Mouse (Mus musculus): Measurements from ENCODE around the gene Slc8a3. TPM values are rescaled to one million over a fixed set of nuclear protein-coding genes. Genes with fewer than 3 reads are reported as not detected.

Gene Slc8a3
- polyA plus RNA-seq, 1 experiment from 2014 or later = 0.84 TPM

DNA sequence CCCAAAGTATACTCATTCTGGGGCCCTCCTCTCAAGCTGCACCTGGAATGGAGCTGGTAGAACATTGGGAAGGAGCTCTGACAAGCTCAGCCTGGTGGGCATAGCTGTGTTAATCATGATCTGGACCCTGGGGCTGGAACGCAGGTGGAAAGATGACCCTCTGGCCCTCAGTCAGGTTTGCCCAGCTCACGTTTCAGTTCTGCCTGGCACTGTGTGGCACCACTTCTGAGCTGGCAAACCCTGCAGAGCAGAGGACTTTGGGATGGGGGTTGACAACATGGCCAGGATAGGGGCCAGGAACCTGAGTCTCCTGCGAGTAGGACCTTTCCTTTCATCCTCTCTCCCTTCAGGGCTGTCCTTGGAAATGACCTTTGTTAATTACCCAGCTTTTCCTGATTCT lies 146.3 kb downstream of the Slc8a3 start:
- 78% methylated on average over 3 of the region's 3 CpGs for WGBS

DNA sequence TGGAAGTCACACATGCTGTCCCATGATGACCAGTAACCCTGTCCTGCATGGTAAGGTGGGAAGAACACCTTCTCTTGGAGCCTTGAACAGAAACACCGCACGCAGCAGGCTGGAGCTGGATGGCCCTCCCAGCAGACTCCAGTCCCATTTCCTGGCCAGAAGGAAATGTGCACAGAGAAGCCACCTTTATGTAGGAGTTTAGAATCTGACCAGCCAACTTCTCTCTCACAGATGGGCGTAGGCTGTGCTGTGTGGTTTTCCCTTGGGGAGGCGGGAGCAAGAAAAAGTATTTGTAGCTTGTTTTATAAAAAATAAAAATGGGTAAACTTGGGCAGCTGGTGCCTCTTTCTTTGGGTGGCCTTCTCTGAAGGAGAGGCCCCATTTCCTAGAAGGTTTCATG lies 146.9 kb downstream of the Slc8a3 start:
- DNase-seq (ENCODE audit: low spot score) (no peak), ATAC-seq (ENCODE audit: insufficient number of reproducible peaks, low FRiP score, low TSS enrichment, low read depth) (no peak)
- H3K9me3 ChIP-seq (ENCODE audit: control insufficient read depth, low read length) = no peaks in the 10 kb centered on the region
- H3K27ac ChIP-seq (replicated peaks; ENCODE audit: low read depth, low read length) = no peak overlapping the region
- H3K36me3 ChIP-seq (ENCODE audit: control insufficient read depth, insufficient read depth, low read length) = no peaks in the 10 kb centered on the region
- 90% methylated on average over 4 of the region's 4 CpGs for WGBS
- no peaks in the 10 kb centered on the region for H3K27me3 ChIP-seq (ENCODE audit: control insufficient read depth, insufficient read depth, low read length)
- no peak overlapping the region for H3K4me2 ChIP-seq (ENCODE audit: low read depth, severe bottlenecking)
- no peaks in the 10 kb centered on the region for H3K4me1 ChIP-seq (ENCODE audit: control insufficient read depth, insufficient read depth, low read length)
- H3K4me3 ChIP-seq (ENCODE audit: low read depth, low read length) = no peak overlapping the region
- no peak overlapping the region for H3K9ac ChIP-seq (ENCODE audit: low read length)

More for the DNA sequence above, 146.3 kb downstream of the Slc8a3 start:
- no peaks in the 10 kb centered on the region for H3K4me1 ChIP-seq (ENCODE audit: control insufficient read depth, insufficient read depth, low read length)
- H3K36me3 ChIP-seq (ENCODE audit: control insufficient read depth, insufficient read depth, low read length) = no peaks in the 10 kb centered on the region
- no peak overlapping the region for H3K9ac ChIP-seq (ENCODE audit: low read length)
- no peaks in the 10 kb centered on the region for H3K9me3 ChIP-seq (ENCODE audit: control insufficient read depth, low read length)
- H3K27ac ChIP-seq (replicated peaks; ENCODE audit: low read depth, low read length) = no peak overlapping the region
- no peaks in the 10 kb centered on the region for H3K27me3 ChIP-seq (ENCODE audit: control insufficient read depth, insufficient read depth, low read length)
- no peak for DNase-seq (ENCODE audit: low spot score)
- ATAC-seq (ENCODE audit: insufficient number of reproducible peaks, low FRiP score, low TSS enrichment, low read depth) = no peak
- H3K4me3 ChIP-seq (ENCODE audit: low read depth, low read length) = no peak overlapping the region
- H3K4me2 ChIP-seq (ENCODE audit: low read depth, severe bottlenecking) = no peak overlapping the region

DNA sequence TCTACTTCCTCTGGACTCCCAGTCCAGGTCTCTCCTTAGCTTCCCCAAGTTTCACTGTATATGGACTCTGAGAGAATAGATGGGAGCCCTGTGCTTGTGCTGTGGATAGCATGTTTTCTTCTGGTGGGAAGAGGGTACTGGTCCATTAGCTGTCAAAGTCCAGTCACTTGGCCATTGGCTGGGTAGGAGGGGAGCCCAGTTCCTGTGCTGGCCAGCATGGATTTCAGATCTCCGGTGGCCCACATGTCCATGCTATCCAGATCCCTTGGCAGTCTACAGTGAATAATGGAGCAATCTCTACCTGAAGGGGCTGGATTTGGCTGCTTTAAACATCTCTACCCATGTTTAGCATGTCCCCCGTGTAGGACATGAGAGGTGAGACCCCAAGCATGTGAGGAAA lies 148.0 kb downstream of the Slc8a3 start:
- H3K4me2 ChIP-seq (ENCODE audit: low read depth, severe bottlenecking) = no peak overlapping the region
- ATAC-seq (ENCODE audit: insufficient number of reproducible peaks, low FRiP score, low TSS enrichment, low read depth) (no peak), DNase-seq (ENCODE audit: low spot score) (no peak)
- no peak overlapping the region for H3K4me3 ChIP-seq (ENCODE audit: low read depth, low read length)
- H3K4me1 ChIP-seq (ENCODE audit: control insufficient read depth, insufficient read depth, low read length) = no peaks in the 10 kb centered on the region
- H3K27me3 ChIP-seq (ENCODE audit: control insufficient read depth, insufficient read depth, low read length) = no peaks in the 10 kb centered on the region
- 95% methylated on average over 2 of the region's 2 CpGs for WGBS
- no peak overlapping the region for H3K27ac ChIP-seq (replicated peaks; ENCODE audit: low read depth, low read length)
- no peaks in the 10 kb centered on the region for H3K9me3 ChIP-seq (ENCODE audit: control insufficient read depth, low read length)
- H3K9ac ChIP-seq (ENCODE audit: low read length) = no peak overlapping the region
- no peaks in the 10 kb centered on the region; the same call in 1 of the 2 replicates for H3K36me3 ChIP-seq (ENCODE audit: control insufficient read depth, insufficient read depth, low read length)

DNA sequence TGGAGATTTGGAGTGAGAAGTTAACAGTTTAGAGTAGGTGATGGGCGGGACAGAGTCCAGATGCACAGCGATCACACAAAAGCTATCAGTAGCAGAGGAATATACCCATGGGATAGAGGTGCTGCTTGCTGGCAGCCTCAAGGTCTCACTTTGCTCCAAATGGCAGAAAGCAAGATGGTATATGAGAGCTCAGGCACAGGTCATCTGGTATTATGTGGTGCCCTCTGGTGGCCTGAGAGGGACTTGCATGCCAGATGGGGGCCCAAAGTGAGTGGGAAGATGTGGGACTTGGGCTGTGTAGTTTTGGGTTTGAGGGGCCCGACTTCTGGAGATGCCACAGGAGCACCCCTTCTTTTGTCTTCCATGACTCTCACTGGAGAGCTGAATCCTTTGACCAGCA lies 150.9 kb downstream of the Slc8a3 start:
- Histone ChIP-seq H3K4me1 (ENCODE audit: control insufficient read depth, insufficient read depth, low read length) (no peaks in the 10 kb centered on the region), H3K36me3 (ENCODE audit: control insufficient read depth, insufficient read depth, low read length) (no peaks in the 10 kb centered on the region; the same call in 1 of the 2 replicates), H3K4me3 (ENCODE audit: low read depth, low read length) (no peak overlapping the region), H3K9me3 (ENCODE audit: control insufficient read depth, low read length) (no peaks in the 10 kb centered on the region), H3K27me3 (ENCODE audit: control insufficient read depth, insufficient read depth, low read length) (no peaks in the 10 kb centered on the region), H3K4me2 (ENCODE audit: low read depth, severe bottlenecking) (no peak overlapping the region), H3K27ac (replicated peaks; ENCODE audit: low read depth, low read length) (no peak overlapping the region), H3K9ac (ENCODE audit: low read length) (no peak overlapping the region)
- WGBS = 71% methylated on average over 3 of the region's 3 CpGs
- ATAC-seq (ENCODE audit: insufficient number of reproducible peaks, low FRiP score, low TSS enrichment, low read depth) = no peak; the same call in 1 of the 2 replicates
- DNase-seq (ENCODE audit: low spot score) = peak; percentile 85

DNA sequence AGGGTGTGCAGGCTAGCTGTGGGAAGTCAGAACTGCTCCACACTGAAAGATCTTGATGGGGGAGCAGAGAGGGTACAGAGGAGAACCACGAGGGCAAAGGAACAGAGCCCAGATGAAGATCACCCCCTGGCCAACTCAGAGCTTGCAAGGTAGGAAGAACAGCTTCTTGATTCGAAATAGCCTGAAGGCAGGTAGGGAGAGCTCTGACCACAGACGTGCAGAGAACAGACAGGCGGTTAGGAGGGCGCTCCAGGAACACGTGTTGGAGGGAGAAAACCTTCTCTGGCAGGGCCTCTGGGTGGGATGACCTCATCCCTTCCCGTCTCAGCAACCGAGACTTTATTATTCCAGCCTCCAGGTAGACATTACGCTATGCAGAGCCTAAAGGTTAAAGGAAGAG lies 157.7 kb downstream of the Slc8a3 start:
- WGBS = 57% methylated on average over 9 of the region's 9 CpGs
- Histone ChIP-seq H3K9ac (ENCODE audit: low read length) (no peak overlapping the region), H3K4me2 (ENCODE audit: low read depth, severe bottlenecking) (no peak overlapping the region), H3K4me3 (ENCODE audit: low read depth, low read length) (no peak overlapping the region), H3K27ac (replicated peaks; ENCODE audit: low read depth, low read length) (no peak overlapping the region), H3K27me3 (ENCODE audit: control insufficient read depth, insufficient read depth, low read length) (no peaks in the 10 kb centered on the region), H3K4me1 (ENCODE audit: control insufficient read depth, insufficient read depth, low read length) (no peaks in the 10 kb centered on the region), H3K36me3 (ENCODE audit: control insufficient read depth, insufficient read depth, low read length) (no peaks in the 10 kb centered on the region; the same call in 1 of the 2 replicates), H3K9me3 (ENCODE audit: control insufficient read depth, low read length) (no peaks in the 10 kb centered on the region)
- DNase-seq (ENCODE audit: low spot score) = no peak
- ATAC-seq (ENCODE audit: insufficient number of reproducible peaks, low FRiP score, low TSS enrichment, low read depth) = no peak

DNA sequence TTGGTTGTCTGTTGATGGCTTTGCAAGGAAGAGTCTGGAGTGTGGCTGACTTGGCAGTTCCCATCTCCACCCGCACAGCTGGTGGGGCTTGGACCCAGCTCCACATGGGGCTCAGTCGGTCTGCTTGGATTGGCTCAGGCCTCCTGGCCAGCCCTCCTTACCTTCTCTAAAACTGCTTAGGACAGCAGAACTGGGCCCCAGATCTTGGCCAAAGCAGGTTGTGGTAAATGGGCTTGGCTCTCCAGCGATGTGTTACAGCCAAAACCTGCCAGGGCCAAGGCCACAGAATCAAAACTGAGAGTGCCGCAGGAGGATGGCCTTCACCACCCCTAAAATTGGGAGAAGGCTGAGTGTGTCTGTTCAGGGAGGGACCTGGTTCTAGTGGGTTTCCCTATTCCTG lies 159.1 kb downstream of the Slc8a3 start:
- no peak for DNase-seq (ENCODE audit: low spot score)
- WGBS = 91% methylated on average over 4 of the region's 4 CpGs
- H3K9me3 ChIP-seq (ENCODE audit: control insufficient read depth, low read length) = no peaks in the 10 kb centered on the region
- no peak overlapping the region for H3K27ac ChIP-seq (replicated peaks; ENCODE audit: low read depth, low read length)
- H3K4me3 ChIP-seq (ENCODE audit: low read depth, low read length) = no peak overlapping the region
- H3K36me3 ChIP-seq (ENCODE audit: control insufficient read depth, insufficient read depth, low read length) = no peaks in the 10 kb centered on the region
- no peaks in the 10 kb centered on the region for H3K4me1 ChIP-seq (ENCODE audit: control insufficient read depth, insufficient read depth, low read length)
- no peaks in the 10 kb centered on the region for H3K27me3 ChIP-seq (ENCODE audit: control insufficient read depth, insufficient read depth, low read length)
- H3K9ac ChIP-seq (ENCODE audit: low read length) = no peak overlapping the region
- no peak for ATAC-seq (ENCODE audit: insufficient number of reproducible peaks, low FRiP score, low TSS enrichment, low read depth)
- no peak overlapping the region for H3K4me2 ChIP-seq (ENCODE audit: low read depth, severe bottlenecking)

DNA sequence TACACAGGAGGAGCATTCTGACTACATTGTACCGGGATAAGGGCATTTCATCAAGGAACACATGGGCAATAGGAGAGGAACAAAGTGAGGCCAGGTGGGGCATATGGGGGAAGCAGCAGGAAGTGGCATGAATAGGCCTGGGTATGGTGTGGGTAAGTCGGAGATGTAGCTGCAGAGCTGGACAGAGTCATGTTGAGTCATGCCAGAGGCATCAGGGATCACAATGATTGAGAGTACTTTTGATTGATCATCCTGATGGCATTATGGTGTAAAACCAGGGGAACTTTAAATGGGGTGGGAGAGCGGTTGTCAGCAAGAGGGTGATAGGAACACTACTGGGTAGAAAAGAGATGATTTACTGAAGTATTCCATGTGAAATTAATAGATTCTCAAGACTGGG lies 160.0 kb downstream of the Slc8a3 start:
- H3K27ac ChIP-seq (replicated peaks; ENCODE audit: low read depth, low read length) = no peak overlapping the region
- no peak overlapping the region for H3K9ac ChIP-seq (ENCODE audit: low read length)
- H3K36me3 ChIP-seq (ENCODE audit: control insufficient read depth, insufficient read depth, low read length) = no peaks in the 10 kb centered on the region
- no peaks in the 10 kb centered on the region for H3K27me3 ChIP-seq (ENCODE audit: control insufficient read depth, insufficient read depth, low read length)
- no peaks in the 10 kb centered on the region for H3K9me3 ChIP-seq (ENCODE audit: control insufficient read depth, low read length)
- no peaks in the 10 kb centered on the region for H3K4me1 ChIP-seq (ENCODE audit: control insufficient read depth, insufficient read depth, low read length)
- WGBS = 84% methylated on average over 3 of the region's 3 CpGs
- H3K4me3 ChIP-seq (ENCODE audit: low read depth, low read length) = no peak overlapping the region
- no peak overlapping the region for H3K4me2 ChIP-seq (ENCODE audit: low read depth, severe bottlenecking)
- DNase-seq (ENCODE audit: low spot score) (no peak), ATAC-seq (ENCODE audit: insufficient number of reproducible peaks, low FRiP score, low TSS enrichment, low read depth) (no peak)

DNA sequence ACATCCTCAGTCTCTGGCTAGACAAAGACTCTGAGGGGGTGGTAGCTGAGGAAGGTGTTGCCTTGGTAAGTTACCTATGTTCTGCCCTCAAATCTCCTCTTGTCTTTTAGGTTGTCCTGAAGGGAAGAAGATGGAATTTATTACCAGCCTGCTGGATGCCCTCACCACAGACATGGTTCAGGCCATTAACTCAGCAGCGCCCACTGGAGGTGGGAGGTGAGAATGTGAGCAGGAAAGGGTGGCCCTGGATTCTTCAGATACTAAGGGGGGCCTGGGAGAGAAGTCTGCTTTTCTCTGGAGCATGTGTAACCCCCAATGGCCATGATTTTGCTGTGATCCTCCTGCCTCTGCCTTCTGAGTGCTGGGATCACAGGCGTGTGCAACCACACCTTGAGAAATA lies 162.9 kb downstream of the Slc8a3 start:
- DNase-seq (ENCODE audit: low spot score) (no peak), ATAC-seq (ENCODE audit: insufficient number of reproducible peaks, low FRiP score, low TSS enrichment, low read depth) (no peak)
- WGBS = 92% methylated on average over 2 of the region's 2 CpGs
- Histone ChIP-seq H3K27me3 (ENCODE audit: control insufficient read depth, insufficient read depth, low read length) (no peaks in the 10 kb centered on the region), H3K4me2 (ENCODE audit: low read depth, severe bottlenecking) (no peak overlapping the region), H3K36me3 (ENCODE audit: control insufficient read depth, insufficient read depth, low read length) (no peaks in the 10 kb centered on the region), H3K9ac (ENCODE audit: low read length) (no peak overlapping the region), H3K9me3 (ENCODE audit: control insufficient read depth, low read length) (no peaks in the 10 kb centered on the region), H3K27ac (replicated peaks; ENCODE audit: low read depth, low read length) (no peak overlapping the region), H3K4me3 (ENCODE audit: low read depth, low read length) (no peak overlapping the region), H3K4me1 (ENCODE audit: control insufficient read depth, insufficient read depth, low read length) (peaks cover 3% of the 10 kb centered on the region)

DNA sequence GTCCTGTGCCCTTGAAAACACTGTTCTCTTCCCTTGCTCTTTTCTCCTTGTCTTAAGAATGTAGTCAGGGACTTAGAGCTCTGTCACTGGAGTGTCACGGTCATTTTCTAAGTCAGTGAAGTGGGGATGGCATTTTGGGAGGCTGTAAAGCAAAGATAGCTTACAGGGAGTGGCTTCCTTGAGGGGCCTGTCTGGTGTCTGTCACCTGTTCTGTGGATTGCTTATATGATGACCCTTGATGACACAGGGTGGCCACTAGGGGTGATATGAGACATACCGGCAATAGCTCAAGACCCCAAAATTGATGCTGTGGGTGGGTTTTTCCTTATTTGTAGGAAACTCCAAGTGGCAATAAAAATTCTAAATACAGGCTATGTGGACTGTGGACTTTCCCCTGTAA lies 164.5 kb downstream of the Slc8a3 start:
- ATAC-seq (ENCODE audit: insufficient number of reproducible peaks, low FRiP score, low TSS enrichment, low read depth) (no peak), DNase-seq (ENCODE audit: low spot score) (no peak)
- Histone ChIP-seq H3K4me2 (ENCODE audit: low read depth, severe bottlenecking) (no peak overlapping the region), H3K4me3 (ENCODE audit: low read depth, low read length) (no peak overlapping the region), H3K4me1 (ENCODE audit: control insufficient read depth, insufficient read depth, low read length) (peaks cover 3% of the 10 kb centered on the region), H3K36me3 (ENCODE audit: control insufficient read depth, insufficient read depth, low read length) (no peaks in the 10 kb centered on the region), H3K27ac (replicated peaks; ENCODE audit: low read depth, low read length) (no peak overlapping the region), H3K9me3 (ENCODE audit: control insufficient read depth, low read length) (no peaks in the 10 kb centered on the region), H3K9ac (ENCODE audit: low read length) (no peak overlapping the region), H3K27me3 (ENCODE audit: control insufficient read depth, insufficient read depth, low read length) (no peaks in the 10 kb centered on the region)
- WGBS = 82% methylated on average over 2 of the region's 2 CpGs
